Mouse (Mus musculus) megakaryocyte progenitor cell, adult 5-6 weeks (primary cell): ENCODE data around the gene Entpd7. TPM values are rescaled to one million over a fixed set of nuclear protein-coding genes. Genes with fewer than 3 reads are reported as not detected.

ENCODE experiments used
- ATAC-seq: replicated peaks from 2 replicates; pipeline ENCODE4 v1.8.0; 2016; ENCODE audit warnings: mild to moderate bottlenecking, moderate TSS enrichment, inconsistent platforms; ENCODE audit not compliant: poor library complexity
- total RNA-seq, 2 experiments: library from RNA; stranded (forward) in 1 of 2; stranded (reverse) in 1 of 2; fragments of 157-497, 149-512 nt in 1 of 2; fragments of 200-1000 nt in 1 of 2; gene quantifications; 2 replicates each; pipeline versions ENCODE4 v1.2.3 to v1.2.4; 2015 to 2017

Gene Entpd7
- total RNA-seq (2015) (20.7 and 21.7 TPM in 2 replicates), total RNA-seq (2017) (5.3 and 9.3 TPM in 2 replicates)

DNA sequence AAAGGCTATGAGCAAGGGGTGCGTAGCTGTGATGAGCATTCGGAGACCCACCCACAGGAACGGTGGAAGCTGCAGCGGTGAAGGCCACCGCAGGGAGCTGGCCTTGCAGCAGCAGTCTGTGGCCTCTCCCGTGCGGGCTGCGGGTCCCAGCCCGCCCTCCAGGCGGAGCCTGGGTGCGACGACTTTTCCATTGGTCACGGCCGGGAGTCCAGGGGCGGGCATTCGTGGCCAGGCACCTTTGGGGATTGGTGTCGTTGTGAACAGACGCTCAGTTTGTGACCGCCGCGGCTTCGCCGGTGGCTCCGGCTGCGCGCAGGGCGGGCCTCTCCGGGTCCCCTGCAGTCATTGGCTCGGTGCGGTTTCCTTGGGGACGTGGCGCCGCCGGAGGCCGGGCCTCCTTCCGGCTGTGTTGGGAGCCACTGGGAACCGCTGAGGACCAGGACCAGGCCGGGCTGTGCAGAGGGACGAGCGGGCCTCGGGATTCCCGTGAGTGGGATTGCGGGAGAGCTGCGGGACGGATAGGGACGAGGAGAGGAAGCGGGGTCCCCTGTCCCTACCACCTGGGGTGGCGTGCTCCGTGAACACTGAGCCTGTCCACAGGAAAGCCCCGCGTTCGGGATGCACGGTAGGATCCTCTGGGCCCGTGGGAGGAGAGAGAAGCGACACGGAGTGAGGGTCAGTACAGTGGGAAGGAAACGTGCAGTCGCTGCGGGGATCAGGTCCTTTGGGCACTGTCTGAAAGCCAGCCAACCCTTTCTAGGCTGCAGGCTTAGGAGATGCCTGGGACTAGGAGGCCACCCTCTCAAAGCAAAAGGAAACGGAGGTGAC, at the start of gene Entpd7:
Gene Entpd7 (plus strand): TSS at position 254 of the 828 bp plus-strand sequence.
- peak; percentile 98 for ATAC-seq

DNA sequence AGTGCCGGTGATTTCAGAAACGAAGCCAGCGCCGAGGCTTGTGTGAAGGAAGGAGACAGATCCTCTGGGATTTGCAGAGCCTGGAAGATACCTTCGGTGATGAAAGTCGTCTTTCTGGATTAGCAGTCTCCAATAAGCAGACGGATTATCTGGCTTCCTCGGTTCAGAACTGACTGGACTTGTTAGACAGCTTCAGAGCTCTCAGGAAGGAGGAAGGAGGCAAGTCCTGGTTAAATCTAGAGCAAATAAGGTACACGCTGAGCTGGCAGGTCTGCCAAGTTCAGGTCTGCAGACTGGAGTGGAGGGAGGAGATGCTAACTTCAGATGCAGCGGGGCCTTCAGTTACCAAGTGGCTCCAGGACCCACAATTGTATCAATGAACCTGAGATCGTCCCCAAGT, 47.6 kb upstream of the Entpd7 start:
- ATAC-seq: no peak

DNA sequence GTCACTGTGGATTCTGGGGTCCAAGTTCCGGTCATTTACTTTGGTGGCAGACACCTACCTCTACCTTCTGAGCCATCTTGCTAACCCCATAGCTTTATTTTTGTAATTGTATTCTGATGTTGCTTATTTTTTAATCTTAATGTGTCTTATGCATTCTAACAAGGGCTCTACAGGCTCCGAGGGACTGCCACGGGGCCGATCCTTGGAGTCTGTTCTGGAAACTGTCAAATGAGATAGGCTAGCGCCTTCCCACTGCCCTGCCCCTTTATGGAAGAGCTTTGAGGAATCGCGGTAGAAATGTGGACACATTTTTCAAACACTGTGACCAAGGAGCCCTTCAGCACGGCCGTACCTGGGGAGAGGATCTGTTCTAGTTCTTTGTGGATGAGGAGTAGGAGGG, 46.6 kb upstream of the Entpd7 start:
- ATAC-seq: no peak

DNA sequence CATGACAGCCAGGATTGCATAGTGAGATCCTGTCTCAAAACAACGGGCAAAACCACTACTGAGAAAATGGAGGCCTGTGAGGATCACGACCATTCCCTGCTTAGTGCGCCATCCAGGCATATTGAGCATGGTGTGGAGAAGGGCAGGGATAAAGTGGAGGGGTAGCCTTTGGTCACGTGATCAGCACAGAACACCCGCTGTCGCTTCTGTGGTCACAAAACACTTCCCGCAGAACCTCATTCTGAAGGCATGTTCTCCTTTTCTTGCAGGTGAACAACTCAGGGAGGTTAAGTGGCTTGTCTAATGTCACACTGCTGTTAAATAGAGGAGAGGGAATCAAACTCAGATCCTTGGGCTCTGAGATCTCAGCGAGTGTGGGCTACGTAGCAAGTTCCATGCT, 44.0 kb upstream of the Entpd7 start:
- ATAC-seq: peak; percentile 24; the same call in 1 of the 2 replicates

DNA sequence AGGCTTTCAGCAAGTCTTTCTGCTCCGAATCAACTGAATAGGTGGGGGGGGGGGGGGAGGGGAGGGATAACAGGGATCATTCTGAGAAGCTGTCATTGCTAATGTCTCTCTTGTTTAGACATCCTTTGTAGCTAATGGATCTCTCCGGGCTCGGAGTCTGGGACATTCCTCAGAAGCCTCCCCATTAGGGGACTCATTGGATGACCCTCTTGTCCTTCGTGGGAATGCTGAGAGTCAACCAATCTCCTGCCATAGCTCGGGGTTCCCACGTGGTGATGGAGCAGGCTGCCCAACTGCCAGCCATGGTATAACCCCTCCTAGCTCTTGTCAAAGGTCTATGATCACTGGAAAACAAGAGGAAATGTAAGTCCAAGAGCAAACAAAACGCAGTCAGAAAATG, 42.6 kb upstream of the Entpd7 start:
- no peak for ATAC-seq

DNA sequence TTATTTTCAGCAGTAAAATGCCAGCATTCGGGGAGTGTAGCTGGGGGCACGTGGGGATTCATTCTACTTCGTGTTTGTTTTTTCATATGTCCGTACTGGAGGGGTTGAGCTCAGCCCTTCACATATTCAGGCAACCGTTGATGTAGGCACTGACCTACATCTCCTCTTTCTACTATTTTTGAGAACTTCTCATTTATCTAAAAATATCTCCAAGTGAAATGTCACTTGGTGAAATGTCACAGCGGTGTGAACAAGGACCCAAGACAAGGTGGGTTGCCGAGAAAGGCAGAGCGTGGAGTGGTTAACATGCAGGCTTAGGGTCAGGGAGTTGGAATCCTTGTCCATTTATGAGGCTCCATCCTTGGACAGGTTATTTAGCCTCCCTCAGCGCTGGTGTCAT, 42.2 kb upstream of the Entpd7 start:
- ATAC-seq: no peak

DNA sequence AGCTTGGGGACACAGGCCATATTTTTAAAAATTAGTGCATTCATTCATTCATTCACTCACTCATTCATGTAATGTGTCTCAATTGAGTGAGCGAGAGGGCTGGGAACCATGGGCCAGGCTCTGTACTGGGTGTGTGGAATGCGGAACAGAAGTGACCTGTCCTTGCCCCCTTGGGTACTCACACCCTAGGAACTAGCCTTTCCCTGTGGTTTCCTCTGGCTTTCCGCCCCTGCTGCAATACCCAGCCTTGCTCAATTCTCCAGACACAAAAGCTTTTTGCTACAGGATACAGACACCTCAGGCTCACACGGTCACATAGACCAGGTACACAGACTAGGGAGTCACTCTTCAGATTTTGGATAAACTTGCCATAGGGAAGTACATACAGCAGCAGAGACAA, 41.1 kb upstream of the Entpd7 start:
- peak; percentile 93 for ATAC-seq

DNA sequence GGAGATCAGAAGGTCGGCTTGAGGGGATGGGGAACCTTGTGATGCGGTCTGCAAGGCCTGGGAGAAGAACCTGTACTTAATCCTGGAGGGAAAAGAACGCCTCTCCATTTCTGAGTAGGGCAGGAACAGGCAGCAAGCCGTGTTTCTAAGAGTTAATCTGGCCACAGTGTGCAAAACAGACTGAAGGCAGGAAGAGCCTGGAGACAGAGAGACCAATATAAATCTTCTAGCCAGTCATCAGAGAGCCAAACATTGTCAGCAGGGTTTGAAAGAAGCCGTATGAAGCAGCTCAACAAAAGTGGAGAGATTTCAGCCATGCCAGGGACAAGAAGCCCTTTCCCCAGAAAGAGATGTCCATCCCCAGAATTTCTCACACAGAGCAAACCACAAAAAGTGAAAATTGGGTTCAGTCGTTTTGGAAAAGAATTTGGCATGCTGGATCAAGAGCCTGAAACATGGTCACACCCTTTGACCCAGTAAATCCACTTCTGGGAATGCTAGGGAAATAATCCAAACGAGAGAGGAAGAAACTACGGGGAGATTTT, 38.2 kb upstream of the Entpd7 start:
- no peak for ATAC-seq

DNA sequence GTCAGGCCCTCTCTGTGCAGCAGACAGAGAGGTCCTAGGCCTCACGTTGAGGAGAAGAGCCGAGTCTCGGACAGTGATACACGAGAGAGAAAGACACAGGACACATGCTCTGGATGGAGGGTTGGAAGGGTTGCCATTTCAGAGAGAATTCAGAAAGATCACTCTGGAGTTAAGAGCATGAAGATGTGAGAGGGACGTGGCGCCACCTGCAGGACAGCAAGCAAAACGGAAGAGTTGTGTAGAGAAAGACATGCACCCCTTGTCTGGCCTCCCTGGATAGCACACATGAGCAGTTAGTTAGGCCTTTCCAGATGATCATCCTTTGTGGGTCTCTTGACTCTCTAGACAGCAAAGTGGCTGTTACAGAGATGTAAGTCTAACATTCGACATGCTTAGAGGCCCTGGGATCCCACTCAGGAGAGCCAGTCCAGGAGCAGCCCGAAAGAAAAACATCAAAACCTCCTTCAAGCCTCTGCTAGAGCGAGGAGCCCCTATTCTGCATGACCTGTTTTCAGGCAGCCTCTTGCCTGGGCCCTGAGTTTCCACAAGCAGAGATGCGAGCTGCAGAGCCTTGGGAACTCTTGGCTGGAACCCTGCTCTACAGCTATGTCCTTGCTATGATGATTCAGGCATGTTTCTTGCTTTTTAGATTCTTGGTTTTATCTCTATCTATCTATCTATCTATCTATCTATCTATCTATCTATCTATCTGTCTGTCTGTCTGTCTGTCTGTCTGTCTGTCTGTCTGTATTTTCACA, 33.6 kb upstream of the Entpd7 start:
- ATAC-seq: peak; percentile 93

DNA sequence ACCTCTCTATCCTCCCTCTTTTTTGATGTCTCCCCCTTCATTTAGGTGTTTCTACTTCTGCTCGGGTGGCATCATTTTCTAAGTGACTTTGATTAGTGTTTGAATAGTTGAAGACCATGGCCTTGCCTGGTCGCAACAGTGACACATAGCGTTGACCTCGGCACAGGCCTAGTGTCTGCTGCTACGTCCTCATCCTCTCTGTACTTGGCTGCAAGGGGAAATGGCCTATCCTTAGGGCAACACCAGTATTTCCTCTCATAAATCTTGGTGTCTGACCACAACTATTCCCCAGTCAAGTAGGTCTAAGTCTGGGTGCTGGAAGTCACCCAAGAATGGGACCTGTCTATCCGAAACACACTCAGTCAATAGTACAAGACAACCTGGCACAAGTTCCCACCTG, 29.8 kb upstream of the Entpd7 start:
- ATAC-seq: no peak

DNA sequence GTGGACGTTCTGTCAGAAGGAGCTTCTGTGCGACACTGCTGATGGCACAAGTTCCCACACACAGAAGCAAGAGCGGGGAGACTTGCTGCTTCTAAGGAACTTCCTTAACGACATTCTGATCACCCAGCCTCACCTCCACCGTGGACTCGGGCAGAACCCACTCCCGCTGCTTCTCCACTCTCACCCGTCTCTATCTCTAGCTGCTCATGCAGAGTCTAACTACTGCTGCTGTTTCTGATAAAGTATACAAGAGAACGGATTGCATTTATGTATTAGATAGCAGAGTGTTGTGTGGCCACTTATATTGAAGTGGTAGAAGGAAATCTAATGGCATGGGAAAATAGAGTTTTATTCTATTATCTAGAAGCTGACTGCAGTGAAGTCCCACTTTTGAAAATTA, 28.7 kb upstream of the Entpd7 start:
- peak; percentile 51 for ATAC-seq

DNA sequence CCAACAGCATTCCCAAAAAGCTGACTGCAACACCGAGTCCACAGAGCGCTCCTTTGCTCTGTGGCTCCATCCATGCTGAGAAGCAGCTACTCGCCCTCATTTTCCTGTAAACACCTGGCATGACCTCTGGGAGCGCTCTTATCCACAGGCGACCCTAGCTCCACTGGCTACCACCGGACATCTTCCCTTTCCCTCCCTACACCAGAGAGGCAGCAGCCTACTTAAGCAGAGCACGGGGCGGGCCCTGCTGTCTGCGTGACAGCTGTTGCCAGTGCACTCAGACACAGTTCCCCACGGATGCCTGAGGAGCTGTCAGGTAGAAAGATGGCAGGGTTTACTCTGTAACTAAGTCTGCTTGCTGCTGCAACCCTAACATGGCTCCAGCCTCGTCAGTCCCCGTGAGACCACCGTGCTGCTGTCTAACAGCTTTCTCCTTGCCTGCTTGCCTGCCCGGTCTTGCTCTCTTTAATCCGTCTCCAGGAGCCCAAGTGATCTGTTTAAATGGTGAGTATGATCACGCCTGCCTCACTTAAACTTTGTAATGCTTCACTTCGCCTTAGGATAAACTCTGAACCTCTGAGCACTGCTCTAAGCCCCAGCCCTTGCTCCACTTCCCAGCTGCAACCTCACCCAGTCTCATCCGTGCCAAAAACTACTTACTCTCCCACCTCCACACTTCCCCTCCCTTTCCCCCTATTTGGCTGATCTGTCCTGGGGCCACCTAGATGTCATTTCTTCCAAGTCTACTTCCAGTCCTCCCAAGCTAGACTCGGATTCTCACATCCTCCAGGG, 27.1 kb upstream of the Entpd7 start:
- ATAC-seq: no peak

DNA sequence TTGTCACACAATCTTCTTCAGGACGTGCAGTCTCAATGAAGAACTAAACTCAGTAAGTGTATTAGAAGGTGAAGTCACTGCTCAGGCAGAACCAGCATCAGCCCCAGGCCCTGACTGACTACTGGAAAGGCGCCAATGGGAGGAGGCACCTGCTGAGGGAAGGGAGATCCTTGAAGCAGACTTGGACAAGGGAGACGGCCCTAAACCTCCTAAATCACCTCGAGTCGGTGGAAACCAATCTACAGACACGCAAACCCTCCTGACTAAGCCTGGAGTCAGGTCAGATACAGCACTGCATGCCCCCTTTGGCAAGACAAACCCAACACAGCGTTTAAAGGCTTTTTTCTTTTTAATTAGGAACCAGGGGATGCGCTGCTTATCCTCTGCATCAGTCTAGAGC, 26.0 kb upstream of the Entpd7 start:
- ATAC-seq: no peak

DNA sequence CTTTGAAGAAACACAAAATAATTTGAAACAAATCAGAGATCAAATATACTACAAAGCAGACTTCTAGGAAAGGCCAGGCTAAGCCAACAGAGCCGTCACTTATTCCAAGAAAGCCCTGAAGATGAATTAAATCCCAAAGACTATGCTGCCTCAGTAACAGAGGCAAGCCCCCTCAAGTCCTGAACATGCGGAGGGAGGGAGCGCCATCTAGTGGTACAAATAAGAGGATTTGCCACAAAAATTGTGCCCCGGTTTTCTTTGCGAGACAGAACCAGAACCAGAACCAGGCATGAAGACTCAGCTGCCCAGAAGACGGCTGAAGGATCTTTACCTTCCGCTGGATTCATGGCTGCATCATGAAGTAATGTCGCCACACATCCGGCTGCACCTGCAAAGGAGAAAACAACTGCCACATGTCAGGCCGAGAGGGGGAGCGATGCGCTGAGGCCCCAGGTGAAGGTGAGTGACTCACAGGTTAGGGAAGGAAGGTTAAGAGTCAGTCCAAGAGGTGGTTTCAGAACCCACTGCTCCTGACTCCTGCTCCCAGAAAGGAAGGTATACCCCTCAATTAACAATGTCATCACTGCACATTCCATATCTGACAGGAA, 23.9 kb upstream of the Entpd7 start:
- peak; percentile 41; the same call in 1 of the 2 replicates for ATAC-seq

DNA sequence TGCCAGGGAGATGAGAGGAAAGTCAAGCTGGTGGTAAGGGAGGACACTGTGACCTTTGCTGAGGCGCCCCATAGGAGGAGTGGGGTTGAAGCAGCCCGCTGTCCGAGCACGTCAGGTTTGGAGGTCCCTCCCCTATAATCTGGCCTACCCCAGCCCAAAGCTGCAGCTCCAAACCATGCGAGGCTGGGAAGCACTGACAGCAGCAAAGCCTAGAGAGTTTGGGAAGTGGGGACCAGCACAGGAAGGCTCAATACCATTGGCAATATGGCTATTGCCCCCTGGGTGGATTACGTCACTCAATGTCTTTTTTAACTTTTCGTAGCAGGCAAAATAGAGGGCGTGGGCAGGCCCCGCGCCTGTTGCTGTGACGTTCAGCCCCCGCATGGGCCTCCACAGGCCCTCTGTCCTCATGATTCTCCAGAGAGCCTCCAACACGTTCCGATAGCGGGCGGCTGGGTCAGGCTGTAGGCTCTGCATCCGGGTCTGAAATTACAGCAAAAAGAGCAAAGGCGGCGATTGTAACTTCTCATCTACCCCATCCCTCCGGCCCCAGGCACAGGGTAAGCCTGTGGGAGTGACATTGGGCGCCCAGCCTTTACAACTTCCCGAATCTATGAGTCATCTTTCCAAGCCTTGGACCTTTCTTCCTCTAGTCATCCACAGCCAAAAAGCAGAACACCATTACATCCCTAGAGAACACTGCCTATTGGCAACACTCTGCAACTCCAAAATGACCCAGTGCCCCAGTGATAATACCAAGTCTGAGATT, 22.6 kb upstream of the Entpd7 start:
- ATAC-seq: peak; percentile 42

DNA sequence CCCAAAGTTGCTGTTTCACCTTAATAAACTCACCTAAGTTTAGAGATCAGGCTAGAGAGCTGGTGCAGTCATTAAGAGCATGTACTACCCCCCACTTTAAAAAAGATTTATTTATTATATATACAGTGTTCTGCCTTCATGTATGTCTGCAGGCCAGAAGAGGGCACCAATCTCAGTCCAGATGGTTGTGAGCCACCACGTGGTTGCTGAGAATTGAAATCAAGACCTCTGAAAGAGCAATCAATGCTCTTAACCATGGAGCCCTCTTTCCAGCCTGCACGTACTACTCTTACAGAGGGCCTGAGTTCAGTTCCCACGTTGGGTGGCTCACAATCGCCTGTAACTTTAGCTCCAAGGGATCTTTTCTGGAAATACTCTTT, 22.1 kb upstream of the Entpd7 start:
- no peak for ATAC-seq

DNA sequence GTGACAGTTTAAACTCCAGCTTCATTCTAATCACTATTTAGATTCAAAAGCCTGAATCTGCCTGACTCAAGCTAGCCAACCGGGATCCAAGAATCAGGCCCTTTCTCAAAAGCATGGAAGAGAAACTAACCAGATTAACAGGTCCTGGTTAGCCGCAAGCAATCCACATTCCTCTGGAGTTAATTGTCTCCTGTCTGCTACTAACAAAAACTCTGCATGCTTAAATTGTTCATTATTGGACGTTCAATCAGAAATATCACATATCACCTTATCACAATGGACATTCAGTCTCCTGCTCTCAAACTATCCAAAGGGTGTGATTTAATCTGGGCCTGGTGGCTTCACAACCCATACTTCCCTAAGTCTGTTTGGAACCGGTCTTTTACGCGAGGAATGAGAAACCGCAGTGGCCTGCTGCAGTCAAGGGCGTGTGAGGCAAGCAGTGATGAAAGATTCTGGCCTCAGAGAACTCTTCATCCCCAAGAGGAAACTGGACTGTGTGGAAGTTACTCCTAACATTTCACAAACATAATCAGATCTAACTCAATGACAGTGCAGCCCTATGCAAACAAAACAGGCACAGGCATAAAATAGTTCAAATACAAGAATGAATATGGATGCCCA, 20.2 kb upstream of the Entpd7 start:
- peak; percentile 64 for ATAC-seq

DNA sequence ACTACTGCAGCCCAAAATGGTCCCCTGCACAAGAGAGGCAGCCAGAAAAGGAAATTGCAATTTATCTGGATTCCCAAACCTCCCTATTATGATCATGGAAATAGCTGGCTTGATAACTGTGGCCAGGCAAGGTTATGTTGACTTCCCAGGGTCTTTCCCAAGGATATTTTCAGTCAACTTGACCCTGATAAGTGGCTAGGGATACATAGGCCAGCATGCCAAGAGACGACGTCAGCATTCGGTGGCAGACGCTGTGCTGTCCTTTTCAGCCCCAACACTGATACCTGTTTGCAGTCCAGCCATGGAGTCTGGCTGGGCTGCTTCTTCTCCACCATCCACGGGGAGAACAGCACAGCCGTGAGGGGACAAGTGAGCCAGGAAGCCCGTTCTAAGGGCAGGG, 18.4 kb upstream of the Entpd7 start:
- ATAC-seq: no peak

DNA sequence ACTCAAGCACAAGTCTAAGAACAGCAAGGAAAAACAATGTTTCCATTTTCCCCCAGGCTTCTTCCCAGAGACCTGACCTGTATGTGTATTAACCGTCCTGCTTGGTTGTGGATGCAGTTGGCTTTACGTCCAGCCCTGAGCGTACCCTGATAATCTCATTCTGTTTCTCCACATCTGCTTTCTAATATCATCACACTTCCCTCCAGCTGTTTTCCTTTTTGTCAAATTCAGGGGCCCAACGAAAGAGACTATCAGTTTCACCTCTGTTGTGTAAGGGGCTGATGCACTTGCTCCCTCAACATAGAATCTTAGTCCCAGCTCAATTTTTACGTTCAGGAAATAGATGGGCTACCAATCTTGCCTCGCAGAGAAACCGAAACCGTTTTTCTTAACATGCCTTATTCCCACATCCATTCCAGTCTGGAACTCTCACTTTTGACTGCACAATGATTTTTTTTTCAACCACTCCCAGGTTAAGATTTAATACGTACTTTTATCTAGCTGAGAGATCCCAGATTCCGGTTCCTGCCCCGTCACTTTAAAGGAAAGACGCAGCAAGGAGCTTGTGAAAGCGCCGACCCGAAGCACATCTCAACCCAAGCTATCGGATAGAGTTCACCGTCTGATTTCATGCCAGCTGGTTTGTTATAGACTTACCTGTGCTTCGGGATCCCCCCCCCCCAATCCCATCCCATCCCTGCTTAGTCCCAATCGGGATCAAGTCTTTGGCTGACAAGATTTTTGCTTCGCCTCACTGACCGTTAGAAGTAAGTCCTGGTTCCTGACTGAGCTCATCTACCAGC, 15.8 kb upstream of the Entpd7 start:
- no peak for ATAC-seq
